Mouse (Mus musculus): Measurements from ENCODE around the gene Chst13.

The Chst13 gene

GRCm38 (mm10) chr6:90324991-90325390 is at the start of gene Chst13:
TSS of gene Chst13 (minus strand) at chr6:90325185.
- DNase-seq: no peak

DNA sequence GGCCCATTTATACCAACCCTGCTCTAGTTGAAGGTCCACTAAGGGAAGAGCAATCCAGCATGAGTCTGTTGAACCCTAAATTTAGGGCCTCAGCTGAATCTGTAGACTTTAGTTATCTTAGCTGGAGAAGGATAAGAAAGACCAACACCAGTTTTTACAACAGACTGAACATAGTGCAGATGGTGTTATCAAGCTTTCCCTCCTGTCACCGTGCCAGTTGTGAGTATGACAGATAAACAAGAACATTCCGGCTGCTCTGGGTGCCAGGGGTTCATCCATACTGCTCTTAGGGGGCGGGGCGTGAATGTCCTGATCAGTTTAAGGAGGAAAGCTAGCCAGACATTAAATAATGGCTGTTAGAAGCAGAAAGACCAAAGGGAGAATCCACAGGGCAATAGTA is 49.7 kb upstream of the Chst13 start:
- no peak for DNase-seq

DNA sequence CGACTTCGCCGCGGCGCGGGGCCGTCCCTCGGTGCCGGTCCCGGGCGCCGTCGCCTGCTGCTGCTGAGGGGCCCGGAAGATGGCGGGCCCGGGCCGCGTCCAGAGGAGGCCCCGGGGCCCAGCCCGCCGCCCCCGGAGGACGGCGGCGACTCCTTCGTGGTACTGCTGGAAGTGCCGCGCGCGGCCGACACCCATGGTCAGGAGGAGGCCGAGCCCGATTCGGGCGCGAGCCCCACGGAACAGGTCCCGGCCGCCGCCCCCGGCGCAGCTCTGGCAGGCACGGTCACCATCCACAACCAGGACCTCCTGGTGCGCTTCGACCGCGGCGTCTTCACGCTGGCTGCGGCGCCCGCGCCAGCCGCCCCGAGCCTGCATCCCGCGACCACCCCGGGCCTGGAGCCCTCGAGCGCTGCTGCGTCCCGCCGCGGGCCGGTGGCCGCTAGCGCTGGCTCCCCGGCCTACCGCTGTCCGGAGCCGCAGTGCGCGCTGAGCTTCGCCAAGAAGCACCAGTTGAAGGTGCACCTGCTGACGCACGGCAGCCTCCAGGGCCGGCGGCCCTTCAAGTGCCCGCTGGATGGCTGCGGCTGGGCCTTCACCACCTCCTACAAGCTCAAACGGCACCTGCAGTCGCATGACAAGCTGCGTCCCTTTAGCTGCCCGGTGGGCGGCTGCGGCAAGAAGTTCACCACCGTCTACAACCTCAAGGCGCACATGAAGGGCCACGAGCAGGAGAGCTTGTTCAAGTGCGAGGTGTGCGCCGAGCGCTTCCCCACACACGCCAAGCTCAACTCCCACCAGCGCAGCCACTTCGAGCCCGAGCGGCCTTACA is 45.0 kb upstream of the Chst13 start:
- DNase-seq: peak; percentile 41 to 50

GRCm38 (mm10) chr6:90368976-90369724 is 44.2 kb upstream of the Chst13 start, which contains the start of gene Zxdc:
TSS of gene Zxdc (plus strand) at chr6:90369492.
- peak; percentile 97 for DNase-seq

- DNase-seq: no peak
These were observed 38.3 kb upstream of the Chst13 start for GRCm38 (mm10) chr6:90363301-90363700.

DNA sequence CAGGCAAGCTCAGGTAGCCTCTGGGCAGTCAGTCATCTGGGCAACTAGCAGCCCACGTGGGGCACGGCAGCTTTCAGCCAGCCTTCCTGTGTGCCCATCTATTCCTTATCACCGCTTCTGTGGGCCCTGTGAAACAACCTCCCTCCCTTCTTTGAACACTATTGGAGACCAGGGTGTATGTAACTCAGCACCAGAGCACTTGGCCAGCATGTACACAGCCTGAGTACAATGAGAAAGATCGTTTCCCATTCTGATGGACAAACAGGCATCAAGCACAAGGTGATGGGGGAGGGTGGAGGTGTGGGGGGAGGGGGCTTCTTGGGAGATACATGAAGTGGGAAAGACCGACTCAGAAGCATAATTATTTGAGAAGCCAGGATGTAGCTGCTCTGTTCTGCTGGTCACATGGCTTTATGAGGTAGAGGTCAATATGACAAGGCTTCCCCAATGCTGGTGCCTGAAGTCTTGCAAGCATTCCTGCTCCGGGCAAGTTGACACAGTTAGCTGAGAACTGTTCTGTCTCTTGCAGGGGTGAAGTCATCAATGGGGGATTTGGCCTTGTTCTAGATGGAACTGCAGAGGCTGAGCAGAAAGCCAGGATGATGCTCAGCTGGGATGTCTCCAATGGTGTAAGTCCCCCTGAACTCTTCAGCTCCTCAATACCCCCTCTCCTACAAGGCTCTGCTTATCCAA is 36.1 kb upstream of the Chst13 start:
- no peak for DNase-seq

DNA sequence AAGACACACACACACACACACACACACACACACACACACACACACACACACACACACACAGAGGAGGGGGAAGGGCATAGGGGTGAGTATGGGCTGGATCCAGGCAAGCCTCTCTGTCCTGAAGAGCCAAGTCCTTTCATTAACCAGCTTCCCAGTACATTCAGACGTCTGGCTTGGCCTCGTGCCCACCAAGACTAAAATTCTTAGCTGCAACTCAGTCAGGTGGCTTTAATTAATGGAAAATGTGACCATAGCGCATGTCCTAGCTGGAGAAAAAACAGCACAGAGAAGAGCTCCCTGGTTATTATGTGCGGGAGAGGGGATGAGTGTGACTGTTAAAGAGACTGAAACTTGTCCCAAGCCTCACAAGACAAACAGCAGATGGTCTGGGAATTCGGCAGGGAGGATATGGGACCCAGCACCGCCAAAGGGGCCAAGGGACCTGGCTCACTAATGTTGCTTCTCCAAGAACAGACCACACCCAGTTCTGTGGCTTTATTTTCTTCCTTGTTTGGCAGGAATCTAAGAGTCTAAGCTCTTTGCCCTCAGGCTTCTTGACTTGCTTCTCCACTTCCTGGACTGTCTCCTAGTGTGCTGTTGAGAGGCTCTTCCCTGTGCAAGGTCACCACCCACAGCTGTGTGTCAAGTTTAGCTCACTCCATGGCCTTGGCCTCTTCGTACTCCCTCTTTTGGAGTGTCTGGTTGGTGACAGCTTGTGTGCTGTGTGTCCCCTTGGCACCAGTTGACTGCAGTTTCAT is 35.2 kb upstream of the Chst13 start:
- DNase-seq: no peak

- DNase-seq: no peak
These were observed 34.5 kb upstream of the Chst13 start for GRCm38 (mm10) chr6:90359445-90359844.

DNA sequence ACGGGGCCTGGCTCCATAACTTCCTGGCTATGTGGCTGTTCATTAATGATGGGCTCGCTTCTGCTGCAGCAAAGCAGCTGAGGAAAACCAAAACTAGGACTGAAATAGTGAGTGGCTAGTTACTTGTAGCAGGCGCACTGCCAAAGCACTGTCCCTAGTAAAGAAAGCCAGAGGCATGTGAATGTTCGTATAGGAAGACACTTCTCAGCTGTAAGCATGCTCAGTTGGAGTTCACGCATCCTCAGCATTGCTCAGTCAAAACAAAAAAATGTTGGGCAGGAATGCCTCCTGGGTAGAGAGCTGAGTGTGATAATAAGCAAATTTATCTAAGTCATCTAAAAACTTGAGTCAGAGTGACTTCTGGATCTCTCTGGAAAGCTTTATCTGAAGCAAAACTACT is 33.2 kb upstream of the Chst13 start:
- no peak for DNase-seq

- no peak for DNase-seq
These were observed 25.0 kb upstream of the Chst13 start for GRCm38 (mm10) chr6:90350011-90350410.

DNA sequence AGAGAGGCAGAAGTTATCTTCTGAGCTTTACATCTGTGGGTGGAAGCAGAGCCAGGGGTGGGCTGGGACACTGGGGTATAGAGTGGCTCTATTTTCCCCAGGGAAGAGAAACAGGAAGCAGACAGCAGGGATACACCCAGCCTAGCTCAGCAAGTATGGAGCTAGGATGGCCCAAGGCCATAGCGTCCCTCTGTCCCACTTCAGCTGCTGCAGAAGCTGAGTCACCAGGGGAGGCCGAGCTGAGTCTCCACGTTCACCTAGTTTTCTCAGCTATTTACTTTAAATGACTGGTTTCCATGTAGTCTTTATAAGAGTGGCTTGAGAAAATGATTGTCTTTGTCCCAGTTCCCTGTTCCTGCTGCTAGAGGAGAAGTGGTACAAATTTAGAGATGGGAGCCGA is 23.5 kb upstream of the Chst13 start:
- DNase-seq: no peak

DNA sequence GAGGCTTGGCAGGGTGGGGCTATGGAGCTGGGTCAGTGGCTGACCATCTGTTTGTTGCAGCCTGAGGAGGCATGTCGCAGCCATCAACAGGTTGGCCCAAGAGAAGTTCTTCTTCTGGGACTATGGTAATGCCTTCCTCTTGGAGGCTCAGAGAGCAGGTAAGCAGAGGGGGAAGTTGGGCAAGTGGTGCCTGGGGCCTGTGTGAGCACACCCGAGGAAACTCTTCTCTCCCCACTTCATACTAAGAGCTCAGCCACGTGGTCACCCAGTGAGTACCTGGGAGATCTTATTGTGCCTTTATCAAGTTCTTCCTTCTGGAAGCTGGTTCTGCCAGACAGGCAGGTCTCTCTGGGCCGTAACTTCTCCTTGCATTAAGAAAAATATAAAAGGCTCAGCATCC is 22.2 kb upstream of the Chst13 start:
- DNase-seq: no peak

DNA sequence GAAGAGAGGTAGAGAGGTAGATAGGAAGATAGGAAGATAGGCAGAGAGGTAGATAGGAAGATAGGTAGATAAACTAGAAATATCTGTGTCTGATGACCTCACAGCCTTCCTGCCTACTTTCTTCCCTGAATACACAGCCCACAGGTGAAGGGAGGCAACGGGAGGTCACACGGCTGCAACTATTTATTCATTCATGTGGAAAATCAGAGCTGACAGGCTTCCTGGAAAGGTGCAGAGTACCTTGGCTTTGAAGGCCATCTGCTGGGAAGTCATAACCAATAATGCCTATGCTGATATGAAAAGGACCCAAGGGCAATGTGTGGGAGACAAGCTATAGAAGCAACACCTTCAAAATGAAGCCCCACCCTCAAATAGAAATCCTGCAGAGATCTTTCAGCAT is 17.4 kb upstream of the Chst13 start:
- no peak for DNase-seq

GRCm38 (mm10) chr6:90334244-90334643 is 9.3 kb upstream of the Chst13 start:
- DNase-seq: no peak

DNA sequence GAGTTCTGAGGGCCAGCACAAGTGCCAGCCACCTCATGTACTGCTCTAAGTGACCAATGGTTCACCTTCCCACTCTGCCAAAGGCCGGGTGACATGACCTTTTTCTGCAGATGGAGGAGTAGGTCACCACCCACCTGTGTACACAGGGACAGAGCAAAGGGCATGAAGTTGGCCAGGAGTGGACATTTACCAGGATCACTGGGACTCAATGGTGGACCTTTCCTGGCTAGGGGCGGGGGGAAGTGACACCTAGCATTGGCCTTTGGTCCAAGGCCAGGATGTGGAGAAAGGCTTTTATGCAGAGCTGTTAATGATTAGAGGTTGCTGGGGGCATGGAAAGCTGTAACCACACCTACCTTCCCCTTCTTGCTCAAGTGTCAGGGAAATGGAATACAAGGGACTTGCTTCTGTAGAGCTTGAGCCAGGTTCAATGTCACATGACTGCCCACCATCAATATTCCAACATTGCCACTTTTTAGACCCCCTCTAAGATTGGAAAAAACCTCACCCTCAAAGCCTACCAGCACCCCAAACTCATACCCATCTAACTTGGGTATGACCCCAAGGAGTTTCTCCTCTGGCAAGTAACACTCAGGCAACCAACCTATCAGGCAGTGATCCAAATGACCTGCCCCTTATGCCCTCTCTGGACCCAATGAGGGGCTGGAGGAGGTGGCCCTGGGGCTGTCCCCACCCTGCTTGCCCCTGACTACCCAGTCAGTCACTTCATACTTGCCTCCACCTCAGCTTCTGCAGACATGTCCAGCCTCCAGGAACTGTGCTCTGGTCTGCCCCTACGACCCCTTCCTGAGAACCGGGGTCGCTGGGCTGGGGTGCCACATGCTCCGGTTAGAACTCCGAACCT is 7.8 kb upstream of the Chst13 start, which contains the start of gene Uroc1:
Gene Uroc1 (plus strand): TSS at position 724 of the 865 bp plus-strand sequence.
- no peak for DNase-seq

GRCm38 (mm10) chr6:90329953-90330352 is 5.0 kb upstream of the Chst13 start:
- DNase-seq: no peak

GRCm38 (mm10) chr6:90327670-90328069 is 2.7 kb upstream of the Chst13 start:
- DNase-seq: no peak

DNA sequence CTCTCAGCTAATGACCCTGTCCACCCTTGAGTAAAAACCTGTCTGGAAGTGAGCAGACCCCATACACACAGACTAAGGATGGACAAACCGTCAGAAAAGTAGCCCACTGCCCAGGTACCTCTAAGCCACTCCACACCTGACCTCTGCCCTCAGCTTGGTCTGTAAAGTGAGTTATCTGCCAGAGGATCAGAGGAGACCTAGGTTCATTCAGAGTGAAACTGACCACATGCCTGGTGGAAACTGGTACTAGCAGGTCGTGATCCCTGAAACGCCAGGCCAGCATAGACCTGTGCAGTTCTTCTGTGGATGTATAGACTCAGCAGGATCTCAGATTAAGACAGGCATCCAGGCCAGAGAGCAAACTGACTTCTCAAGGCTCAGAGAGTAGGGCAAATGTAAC is 522 bp downstream of the Chst13 start:
- DNase-seq: no peak

DNA sequence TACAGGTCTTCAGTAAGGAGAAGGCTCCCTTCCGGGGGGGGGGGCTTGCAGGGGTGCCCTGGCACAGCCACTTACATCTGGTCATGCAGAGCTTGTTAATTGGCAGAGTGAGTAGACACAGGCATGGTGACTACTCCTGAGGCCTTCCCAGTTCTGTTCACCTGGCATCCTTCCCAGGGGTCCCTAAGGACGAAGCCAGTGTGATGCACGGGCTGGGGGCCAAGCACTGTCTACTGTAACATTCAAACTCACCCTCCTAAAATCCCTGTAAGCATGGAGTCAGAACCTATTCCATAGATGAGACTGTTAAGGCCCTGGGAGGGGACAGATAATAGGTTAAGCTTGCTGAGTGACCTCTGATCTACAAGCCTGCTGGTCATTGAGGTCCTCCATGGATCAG is 959 bp downstream of the Chst13 start:
- no peak for DNase-seq

- DNase-seq: no peak
These were observed 3.2 kb downstream of the Chst13 start for GRCm38 (mm10) chr6:90321811-90322210.

- DNase-seq: no peak
These were observed 4.6 kb downstream of the Chst13 start for GRCm38 (mm10) chr6:90320429-90320828.
